Mouse (Mus musculus) T-helper 2 cell (primary cell): Measurements from ENCODE around the gene Sppl3.

Experiments
- in situ Hi-C: fragments of 300-600 bp; cut with MboI, MseI; formaldehyde crosslinking; loops from one replicate; pipeline ENCODE4 v1.15.1; 2025; ENCODE audit warnings: high pct_unique_total_duplicates

Gene Sppl3

DNA sequence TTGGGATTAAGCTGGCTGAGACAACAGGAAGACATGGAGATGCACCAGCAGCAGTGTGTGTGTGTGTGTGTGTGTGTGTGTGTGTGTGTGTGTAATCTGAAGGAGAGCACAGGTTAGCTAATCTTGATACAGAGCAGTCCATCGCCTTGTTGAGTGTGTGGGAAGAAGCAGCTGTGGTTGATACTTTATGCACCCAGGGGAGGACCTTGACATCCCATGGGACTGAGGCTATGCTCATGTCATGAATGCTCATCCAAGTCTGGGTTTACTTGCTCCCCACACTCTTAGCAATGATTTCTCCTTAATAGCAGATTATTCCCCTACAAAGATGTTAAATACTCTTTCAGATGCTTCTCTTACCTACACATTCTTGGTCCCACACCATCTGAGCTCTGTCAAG, 24.3 kb downstream of the Sppl3 start:
- in situ Hi-C loops, result no loop called here

DNA sequence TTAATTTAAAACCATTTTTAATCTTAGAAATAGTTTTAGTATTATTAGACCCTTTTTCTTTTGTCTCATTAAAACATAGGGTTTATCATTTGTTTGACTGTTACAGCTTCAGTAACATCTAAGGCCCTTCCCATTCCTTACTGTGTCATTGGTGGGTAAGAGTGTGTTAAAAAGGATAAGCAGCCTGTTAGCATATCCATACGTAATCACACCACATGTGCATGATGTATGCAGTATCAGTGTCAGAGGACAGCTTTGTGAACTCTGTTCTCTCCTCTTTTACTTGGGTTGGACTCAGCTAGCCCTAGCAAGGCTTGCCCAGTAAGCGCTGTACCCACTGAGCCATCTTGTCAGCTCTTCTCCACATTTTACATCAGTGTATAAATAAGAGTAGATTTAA, 26.2 kb downstream of the Sppl3 start:
- in situ Hi-C loops, result no loop called here

DNA sequence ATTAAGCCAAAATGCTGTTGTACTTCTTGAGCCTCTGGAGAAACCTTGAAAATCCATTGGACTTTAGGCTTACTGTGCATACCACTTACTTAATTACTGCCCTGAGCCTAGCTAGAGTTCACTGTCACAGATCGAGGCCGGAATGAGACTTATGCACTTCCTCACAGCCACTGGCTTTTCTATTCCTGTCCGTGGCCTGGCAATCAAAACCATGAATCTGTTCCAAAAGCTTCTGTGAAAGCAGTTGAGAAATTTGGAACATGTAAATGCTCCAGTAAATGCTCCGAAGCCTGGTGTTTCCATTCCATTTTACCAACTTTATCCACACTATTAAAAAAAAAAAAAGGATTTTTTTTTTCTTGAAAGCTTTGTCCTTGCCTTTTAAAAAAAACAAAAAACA, 29.8 kb downstream of the Sppl3 start:
- in situ Hi-C loops, result no loop called here

DNA sequence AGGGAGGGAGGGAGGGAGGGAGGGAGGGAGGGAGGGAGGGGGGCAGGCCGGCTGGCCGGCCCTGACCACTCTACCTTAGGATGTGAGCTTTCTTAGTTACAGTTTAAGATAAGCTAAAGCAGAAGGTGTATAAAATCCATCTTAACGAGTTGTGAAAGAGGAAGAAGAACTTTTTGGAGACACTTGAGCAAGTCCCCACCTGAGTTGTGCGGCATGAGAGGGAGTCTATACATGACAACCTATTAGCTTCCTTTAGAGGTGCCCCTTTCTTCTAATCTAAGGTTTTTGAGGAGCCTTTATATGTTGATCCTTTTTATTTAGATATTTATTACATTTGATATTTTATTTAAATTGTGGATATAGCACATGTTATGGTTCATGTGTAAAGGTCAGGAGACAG, 32.7 kb downstream of the Sppl3 start:
- in situ Hi-C loops, result no loop called here

DNA sequence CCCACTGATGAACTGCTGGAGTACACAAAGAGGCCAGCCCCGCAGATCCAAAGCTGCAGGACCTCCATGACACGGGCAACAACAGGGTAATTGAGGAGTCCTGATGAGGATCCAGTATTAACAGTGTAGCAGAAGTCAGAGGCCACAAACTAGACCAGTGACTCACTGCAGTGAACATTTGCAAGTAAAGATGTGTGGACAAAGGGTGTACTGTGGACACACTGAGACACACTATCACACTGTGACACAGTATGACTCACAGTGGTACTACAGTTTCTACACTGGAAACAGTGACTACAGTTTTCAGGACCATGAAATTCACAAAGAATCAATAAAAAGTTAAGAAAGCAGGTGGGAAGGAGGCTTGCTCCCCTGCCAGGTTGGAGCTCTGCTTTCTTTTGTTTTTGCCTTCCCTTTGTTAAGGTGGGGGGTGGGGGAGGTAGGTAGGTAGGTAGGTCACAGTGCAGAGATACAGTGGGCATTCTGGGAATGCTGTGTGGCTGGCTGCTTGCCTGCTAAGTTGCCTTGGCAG, 34.3 kb downstream of the Sppl3 start:
- in situ Hi-C loops, result no loop called here

DNA sequence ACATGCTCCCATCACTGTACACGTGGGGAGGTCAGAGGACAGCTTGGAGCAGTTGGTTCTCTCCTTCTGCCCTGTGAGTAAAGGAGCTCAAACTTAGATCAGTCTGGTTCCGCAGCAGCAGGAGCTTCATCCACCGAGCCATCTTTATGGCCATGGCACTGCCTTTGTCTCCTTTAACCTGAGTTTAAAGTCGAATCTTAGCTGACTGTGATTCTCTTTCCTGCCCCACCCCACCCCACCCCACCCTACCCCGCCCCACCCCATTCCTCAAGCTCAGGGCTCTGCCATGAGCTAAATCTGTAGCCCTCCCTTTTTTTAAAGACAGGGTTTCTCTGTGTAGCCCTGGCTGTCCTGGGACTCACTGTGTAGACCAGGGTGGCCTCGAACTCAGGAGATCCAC, 38.8 kb downstream of the Sppl3 start:
- in situ Hi-C loops, result no loop called here

DNA sequence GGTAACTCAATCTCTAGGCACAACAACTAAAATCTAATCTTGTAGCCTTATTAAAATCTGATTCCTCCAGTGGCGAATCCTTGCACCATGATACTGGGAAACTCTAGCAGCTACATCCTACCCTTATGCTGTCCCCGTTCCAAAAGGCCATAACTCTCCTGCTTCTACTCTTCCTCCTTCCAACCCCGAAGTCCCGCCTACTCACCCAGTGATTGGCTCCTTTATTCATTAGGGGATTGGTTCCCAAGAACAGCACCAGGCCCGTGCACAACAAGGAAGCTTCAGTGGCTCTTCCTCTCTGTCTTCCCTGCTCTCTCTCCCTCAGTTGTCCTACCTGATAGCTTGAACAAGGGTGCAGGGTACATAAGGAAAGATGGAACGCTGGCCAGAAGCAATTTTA, 39.8 kb downstream of the Sppl3 start:
- in situ Hi-C loops, result no loop called here

DNA sequence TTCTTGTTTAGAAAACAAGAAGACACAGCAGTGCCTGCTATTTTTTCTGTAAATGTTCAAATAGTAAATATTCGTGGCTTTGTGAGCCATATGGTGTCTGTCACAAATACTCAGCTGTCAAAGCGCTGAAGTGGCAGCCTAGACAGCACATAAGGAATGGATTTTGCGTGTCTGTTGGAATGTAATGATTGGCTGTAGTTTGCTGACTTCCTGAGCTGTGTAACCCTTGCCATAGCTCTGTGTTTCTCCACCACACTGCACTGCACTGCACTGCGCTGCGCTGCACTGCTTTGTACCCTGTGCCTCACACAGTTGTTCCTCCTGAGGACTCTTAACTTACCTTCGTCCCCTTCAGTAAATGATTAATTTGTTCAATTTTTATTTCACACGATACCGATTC, 41.6 kb downstream of the Sppl3 start:
- in situ Hi-C loops, result no loop called here

DNA sequence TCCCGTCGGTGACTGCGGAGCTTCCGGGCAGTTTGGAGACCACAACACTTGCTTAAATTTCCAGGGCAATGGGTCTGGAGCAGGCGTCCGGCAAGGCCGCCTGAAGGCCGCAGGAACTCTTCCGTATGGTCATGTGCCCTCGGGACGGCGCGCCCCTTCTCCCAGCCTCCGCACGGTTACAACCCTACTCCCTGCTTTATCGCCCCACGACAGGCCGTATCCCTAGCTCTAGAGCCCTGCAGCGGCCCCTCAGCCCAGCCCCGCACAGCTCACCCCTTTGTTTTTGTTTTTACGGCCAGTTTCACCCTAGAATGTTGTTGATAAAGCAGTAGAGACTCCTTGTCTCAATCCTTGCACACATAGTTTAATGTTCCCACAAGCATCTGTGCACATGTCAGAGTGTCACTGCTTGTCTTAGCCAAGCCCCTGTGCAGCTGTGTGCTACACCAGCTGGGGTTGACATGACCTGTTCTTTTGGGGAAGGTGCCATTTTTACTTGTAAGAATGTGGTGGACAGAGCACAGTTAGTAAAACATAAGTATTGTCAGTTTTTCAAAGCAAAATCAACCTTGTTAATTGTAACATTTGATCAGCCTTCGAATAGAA, 43.0 kb downstream of the Sppl3 start:
- in situ Hi-C loops, result no loop called here

DNA sequence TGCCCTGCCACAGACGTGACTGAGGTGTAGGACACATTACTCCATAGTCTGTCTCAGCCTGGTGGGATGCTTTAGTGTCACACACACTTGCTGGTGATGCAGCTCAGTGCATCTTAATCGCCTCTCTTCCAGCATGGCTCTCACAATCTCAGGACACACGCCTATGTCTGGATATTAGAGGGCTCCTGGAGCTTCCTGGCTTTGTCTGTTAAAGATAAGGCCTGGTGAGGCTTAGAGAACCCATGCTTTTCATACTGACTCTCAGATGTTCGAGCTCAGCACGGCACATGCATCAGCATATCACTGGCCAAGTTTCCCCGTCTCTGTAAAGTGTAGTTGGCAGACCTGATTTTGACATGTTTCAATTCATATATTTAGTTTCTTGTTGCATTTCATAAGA, 44.5 kb downstream of the Sppl3 start:
- in situ Hi-C loops, result no loop called here

DNA sequence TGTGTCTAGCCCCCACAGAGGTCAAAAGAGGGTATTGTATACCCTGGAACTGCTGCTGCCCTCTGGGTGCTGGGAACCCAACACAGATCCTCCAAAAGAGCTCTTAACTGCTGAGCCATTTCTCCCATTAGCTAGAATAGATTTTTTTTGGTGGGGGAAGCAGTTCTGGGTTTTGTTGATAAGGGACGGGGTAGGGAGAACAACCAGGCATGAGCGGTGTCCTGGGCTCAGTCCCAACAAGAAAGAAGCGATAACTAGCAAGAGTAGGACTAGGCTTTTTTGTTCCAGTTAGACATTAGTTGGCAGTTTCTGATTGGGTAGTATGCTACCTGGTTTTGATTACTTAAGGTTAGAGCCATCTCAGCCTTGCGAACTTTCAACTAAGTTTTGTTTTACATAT, 46.2 kb downstream of the Sppl3 start:
- in situ Hi-C loops, result no loop called here

DNA sequence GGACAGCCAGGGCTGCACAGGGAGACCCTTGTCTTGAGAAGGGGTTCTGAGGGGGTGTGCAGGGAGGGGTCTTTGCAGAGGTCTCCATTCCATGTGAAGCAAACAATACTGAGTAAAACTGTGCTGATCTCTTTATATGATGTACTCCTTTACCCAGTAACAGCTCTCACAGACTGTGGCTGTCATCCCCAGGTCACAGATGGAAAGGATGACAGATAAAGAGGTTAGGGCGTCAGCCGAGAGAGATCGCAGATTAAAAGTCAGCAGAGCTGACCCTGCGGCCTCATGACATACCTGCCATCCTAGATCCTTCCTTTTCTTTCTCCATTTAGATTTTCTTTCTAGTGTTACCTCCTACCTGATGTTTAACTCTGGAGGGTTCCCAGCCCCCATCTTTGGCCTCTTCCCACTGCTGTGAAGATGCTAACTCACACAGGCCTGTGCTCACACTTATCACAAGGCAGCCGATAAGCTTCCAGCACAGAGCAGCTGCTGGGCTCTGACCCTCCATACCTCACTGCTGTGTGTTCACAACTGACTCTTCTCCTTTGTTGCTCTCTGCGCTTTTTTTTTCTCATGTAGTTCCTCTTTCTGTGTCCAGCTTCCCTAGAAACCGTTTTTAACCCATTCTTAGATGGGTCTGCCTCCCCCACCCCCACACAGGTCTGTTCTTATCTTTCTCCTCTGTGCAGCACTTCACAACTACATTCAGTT, 47.8 kb downstream of the Sppl3 start:
- in situ Hi-C loops, result no loop called here

DNA sequence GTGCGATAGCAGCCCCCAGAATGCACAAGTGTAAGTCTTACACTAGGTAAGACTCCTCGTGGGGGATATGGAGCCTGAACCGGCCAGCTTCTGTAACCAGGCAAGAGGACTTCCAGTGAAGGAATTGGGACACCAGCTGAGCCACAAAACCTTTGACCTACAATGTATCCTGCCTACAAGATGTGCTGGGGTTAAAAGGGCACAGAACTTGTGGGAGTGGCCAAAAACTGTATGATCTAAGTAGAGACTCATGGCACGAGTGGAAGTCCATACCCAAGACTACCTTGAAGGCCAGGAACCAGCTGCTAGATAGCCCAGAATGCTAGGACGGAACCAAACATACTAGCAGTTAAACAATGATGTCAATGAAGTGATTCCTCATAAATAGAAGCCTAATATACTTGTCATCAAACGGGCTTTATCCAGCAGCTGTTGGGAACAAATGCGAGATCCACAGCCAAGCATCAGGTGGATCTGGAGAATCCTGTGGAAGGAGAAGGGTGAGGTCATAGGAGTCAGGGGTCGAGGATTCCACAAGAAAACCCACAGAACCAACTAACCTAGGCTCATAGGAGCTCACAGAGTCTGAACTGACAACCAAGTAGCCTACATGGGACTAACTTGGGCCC, 49.2 kb downstream of the Sppl3 start:
- in situ Hi-C loops, result no loop called here

DNA sequence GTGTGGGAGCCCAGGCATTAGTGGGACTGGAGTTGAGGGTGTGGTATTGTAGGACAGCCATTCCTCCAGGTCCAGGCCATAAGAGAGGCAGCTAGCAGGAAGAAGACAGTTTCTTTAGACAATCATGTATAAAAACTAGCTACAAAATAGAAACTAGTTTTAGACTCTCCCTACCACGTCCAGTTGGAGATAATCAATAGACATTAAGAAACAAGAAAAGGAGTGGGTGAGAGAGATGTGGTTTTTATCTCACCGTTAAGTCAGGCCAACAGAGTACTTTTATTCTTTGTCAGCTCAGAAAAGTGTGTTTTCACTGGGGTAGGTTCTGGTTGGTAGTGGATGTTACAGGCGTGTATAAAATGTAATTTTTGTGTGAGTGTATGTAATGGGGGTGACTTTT, 50.0 kb downstream of the Sppl3 start:
- in situ Hi-C loops, result no loop called here

DNA sequence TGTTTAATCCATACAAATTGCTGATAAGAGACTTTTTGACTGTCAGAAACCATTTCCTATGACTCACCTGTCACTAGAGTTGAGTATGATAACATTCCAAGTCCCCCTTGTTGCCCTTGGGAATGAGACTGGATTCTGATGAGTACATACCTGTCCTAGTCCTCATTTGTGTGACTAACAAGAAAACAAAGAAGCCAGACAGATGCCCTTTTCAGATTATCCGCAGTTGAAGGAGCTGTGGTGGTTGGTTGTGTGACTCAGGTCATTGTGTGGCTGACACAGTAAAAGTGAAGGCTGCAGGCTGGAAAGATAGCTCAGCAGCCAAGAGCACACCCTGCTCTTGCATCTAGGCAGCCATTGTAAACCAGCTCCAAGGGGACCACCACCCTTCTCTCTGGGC, 51.6 kb downstream of the Sppl3 start:
- in situ Hi-C loops, result no loop called here

DNA sequence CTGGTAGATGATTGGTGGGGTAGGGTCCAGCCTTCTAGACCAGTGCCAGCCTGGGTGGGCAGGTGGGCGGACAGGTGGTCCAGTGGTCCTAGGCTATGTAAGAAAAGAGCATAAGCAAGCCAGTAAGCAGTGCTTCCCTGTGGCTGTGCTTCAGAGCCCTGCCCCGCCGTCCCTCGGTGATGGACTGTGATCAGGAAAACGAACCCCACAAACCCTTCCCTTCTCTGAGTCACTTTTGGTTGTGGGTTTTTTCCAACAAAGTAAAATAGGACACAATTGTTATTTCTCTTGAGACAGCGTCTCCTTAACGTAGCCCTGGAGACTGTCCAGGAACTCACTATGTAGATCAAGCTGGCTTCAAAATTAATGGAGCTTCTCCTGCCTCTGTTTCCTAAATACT, 52.5 kb downstream of the Sppl3 start:
- in situ Hi-C loops, result no loop called here

DNA sequence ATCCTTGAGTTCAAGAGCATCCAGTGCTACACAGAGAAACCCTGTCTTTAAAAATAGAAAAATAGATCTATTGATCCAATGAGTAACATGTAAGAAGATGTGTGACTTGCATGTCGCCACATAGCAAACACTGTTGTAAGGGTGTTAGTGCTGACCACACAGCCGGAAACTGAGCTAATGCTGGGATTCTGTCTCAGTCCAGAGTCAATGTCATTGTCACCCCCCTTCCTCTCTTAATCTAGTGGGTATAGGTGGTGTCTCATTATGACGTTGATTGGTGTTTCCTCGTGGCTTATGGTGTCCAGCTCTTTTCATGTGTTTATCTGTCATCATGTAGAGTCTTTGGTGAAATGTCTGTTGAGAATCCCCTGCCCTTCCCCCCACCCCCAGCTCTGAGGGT, 55.3 kb downstream of the Sppl3 start:
- in situ Hi-C loops, result no loop called here

DNA sequence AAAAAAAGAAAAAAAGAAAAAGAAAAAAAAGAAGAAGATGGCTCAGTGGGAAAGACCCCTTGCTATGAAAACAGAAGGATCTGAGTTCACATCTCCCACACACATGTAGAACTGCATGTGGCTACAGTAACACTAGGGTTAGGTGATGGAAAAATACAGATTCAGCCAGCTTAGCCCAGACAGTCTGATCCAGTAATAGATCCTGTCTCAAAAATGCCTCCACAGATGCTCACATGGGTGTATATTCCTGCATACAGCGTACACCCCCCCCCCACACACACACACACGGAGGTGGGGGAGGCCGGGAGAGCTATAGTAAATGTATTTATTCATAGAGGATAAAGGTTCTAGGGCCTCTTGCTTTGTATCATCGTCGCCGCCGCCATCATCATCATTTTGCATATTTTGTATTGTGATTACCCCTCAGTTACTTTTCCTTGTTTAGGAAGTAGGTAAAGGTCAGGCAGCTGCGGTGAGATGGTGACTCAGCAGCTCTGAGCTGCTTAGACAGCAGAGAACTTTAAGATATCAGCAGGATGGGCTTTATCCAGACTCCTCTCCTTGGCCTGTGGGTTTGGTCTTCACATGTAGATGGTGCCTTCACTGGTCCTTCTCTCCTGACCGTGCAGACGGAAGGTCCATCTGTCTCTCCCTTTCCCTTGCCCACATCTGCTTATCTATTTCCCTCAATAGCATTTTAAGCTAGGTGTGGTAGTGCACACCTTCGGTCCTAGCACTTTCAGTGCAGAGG, 57.9 kb downstream of the Sppl3 start:
- in situ Hi-C loops, result no loop called here

DNA sequence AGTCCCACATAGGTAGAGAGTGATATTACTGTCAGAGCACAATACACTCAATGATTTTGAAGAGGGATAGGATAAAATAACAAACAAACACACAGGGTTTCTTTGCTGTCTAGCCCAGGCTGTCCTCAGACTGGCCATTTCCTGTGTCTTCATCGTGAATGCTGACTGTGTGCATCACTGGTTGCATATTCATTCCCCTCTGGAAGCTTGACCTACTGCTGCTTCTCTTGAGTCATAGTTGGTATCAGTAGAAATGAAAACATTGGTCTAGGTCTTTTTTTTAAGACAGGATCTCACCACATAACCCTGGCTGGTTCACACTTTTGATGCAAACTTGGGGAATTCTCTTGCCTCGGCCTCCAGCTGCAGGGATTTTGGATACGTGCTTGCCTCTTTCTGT, 58.7 kb downstream of the Sppl3 start:
- in situ Hi-C loops, result loop anchor here (5.0 kb wide), 1 partner anchor 92 kb away; no protein-coding TSS in a partner anchor

DNA sequence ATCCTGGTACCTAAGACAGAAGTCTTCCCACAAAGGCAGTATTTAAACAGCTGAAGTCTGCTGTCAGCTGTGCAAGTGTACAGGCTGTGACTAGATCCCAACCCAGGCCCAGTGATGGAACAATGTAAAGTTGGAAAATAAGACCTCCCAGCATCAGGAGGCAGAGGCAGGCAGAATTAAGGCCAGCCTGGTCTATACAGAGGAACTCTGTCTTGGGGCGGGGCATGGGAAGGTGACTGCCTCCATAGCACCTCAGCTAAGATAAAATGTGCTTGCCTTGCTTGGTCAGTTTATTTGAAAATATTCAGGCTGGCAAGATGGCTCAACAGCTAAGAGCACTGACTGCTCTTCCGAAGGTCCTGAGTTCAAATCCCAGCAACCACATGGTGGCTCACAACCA, 59.5 kb downstream of the Sppl3 start:
- in situ Hi-C loops, result loop anchor here (5.0 kb wide), 1 partner anchor 93 kb away; no protein-coding TSS in a partner anchor

DNA sequence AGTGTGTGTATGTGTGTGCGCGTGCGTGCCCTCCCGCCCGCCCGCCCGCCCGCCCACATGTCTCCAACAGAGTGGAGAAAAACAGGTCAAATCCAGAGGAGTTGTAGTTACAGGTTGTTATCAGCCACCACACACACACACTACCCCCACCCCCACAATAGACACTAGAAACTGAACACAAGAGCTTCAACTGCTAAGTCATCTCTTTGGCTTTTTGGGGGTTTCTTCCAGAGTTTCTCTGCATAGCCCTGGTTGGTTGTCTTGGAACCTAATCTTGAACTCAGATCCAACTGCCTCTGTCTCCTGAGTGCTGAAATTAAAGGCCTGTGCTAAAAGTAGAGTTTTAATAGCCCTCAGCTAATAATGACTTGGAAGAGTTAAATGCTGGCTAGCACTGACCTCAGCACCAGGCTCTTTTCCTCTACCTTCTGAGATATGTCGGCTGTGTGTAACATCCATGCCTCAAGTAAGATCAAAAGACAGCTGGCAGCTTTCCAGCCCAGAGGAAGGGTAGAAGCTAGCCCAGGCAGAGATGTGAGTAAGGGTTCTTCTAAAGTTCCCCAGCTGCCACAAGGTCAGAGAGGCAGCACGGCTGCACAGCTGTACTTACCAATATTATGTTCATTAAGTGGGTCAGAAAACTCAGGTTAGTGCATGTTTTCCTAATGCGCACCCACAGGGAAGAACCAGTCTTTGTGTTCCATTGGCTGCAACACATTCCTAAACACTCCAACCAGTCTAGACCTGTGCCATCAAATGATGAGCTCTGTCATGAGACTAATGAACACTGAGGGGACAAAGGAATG, 60.4 kb downstream of the Sppl3 start:
- in situ Hi-C loops, result loop anchor here (5.0 kb wide), 1 partner anchor 94 kb away; no protein-coding TSS in a partner anchor
